Mouse (Mus musculus) embryonic facial prominence, embryonic 10.5 days (tissue): ENCODE measurements around the gene Mrtfb. TPM values are rescaled to one million over a fixed set of nuclear protein-coding genes. Genes with fewer than 3 reads are reported as not detected.

Source experiments
- DNase-seq: peaks from one replicate; pipeline ENCODE4 v3.0.0-alpha.2; 2017; ENCODE audit warnings: low spot score
- H3K27ac ChIP-seq: fragments of 300-500 bp; sonication (generic); replicated peaks from 2 replicates; pipeline ENCODE4 v1.5.1; 2016; ENCODE audit warnings: mild to moderate bottlenecking
- H3K27me3 ChIP-seq: fragments of 300-500 bp; sonication (generic); replicated peaks from 2 replicates; pipeline ENCODE4 v1.6.1; 2016; ENCODE audit warnings: low read depth, mild to moderate bottlenecking; ENCODE audit not compliant: poor library complexity, severe bottlenecking
- H3K36me3 ChIP-seq: fragments of 300-500 bp; sonication (generic); replicated peaks from 2 replicates; pipeline ENCODE4 v1.6.1; 2016; ENCODE audit warnings: mild to moderate bottlenecking, moderate library complexity
- H3K4me1 ChIP-seq: fragments of 300-500 bp; sonication (generic); 2 replicates; pipeline ENCODE4 v1.6.1; 2016
- H3K4me3 ChIP-seq: fragments of 300-500 bp; sonication (generic); 2 replicates; pipeline ENCODE4 v1.5.1; 2016; ENCODE audit warnings: mild to moderate bottlenecking, moderate library complexity
- H3K9me3 ChIP-seq: fragments of 300-500 bp; sonication (generic); 2 replicates; pipeline ENCODE4 v1.6.1; 2016; ENCODE audit warnings: mild to moderate bottlenecking
- WGBS: fragments of 180-500 bp; shearing (Covaris S2); methylation state at CpG from one replicate; pipeline ENCODE4 v1.1.7; 2016; 5-methylcytosine and 5-hydroxymethylcytosine counted together
- polyA plus RNA-seq: library from polyadenylated mRNA; unstranded; fragments of >200 nt; fragmentation: Nextera tagmentation; extraction: Ambion mirVana; gene quantifications from 2 replicates; pipeline ENCODE4 v1.2.1, GENCODE M21; 2016

Gene Mrtfb
- polyA plus RNA-seq, 1 experiment from 2014 or later, result 22.2 TPM

DNA sequence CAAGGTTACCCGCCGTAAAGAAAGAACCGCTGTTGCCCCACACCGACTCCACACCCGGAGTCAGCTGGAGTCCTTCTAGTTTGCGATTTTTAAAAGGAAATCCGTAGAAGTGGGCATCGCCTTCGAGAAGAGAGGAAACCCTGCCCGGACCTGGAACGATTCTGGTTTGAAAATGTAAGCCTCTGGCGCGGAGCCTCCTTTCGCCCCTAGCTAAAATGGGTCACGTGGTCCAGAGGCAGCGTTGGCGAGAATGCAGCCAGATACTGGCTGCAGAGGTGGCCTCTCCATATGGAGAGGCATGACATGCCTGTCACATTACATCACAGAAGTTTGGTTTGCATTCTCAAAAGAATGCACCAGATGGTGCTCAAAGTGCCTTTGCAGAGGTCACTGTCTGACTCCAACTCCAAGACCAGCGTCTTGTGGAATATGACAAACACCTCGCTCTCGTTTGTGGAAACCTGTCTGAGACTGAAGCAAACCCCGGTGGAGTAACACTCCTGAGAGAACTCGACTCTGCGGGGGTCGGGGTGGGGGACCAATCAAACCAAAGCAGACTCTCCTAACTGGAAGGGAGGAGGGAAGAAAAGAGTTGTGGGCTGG, 181.6 kb downstream of the Mrtfb start:
- peaks cover 9% of the 10 kb centered on the region for H3K4me1 ChIP-seq
- H3K9me3 ChIP-seq, result no peaks in the 10 kb centered on the region
- H3K27me3 ChIP-seq, result no peaks in the 10 kb centered on the region
- H3K36me3 ChIP-seq, result no peaks in the 10 kb centered on the region
- peak overlapping the region; percentile 79 for H3K27ac ChIP-seq
- under 1% methylated on average over 24 of the region's 24 CpGs for WGBS
- peak; percentile 77 for DNase-seq
- peak overlapping the region; percentile 72 for H3K4me3 ChIP-seq

DNA sequence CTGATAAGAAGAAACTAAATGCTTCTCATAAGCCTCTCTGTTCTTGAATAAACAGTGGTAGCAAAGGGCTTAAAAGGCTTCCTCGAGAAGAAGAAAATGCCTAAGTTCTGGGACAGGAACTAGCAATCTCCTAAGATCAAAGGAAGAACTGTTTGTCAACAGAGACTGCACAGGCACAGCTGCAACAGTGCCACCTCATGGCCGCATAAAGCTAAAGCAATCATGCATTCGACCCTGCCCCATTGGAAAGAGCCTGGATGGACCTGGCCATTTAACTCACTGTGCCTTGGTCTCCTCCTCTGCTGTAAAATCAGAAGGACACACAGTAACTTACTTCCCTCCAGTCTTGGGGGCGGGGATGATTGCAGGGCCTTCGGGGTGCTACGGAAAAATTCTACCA, 184.2 kb downstream of the Mrtfb start:
- WGBS, result 43% methylated on average over 6 of the region's 6 CpGs

DNA sequence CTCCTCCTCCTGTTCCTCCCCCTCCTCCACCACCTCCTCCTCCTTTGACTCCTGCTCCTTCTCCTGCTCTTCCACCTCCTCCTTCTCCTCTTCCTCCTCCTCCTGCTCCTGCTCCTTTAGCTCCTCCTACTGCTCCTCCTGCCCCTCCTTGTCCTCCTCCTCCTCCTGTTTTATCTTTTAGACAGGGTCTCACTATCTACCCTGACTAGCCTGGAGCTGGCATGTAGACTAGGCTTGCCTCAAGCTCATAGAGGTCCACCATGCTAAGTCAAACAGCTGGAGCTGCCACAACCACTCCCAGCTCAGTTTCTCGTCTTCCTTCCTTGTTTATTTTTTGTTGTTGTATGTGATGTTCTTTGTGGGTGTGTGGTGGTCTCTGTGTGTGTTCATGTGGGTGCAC, 187.5 kb downstream of the Mrtfb start:
- no peak overlapping the region for H3K4me3 ChIP-seq
- DNase-seq, result no peak
- H3K36me3 ChIP-seq, result no peaks in the 10 kb centered on the region
- H3K4me1 ChIP-seq, result peaks cover 24% of the 10 kb centered on the region
- peaks cover 52% of the 10 kb centered on the region for H3K27me3 ChIP-seq
- H3K27ac ChIP-seq, result no peak overlapping the region
- WGBS, result 68% methylated on average over 1 of the region's 1 CpGs
- H3K9me3 ChIP-seq, result no peaks in the 10 kb centered on the region

More for the DNA sequence above, 184.2 kb downstream of the Mrtfb start:
- H3K36me3 ChIP-seq, result no peaks in the 10 kb centered on the region
- H3K4me3 ChIP-seq, result no peak overlapping the region
- no peak overlapping the region for H3K27ac ChIP-seq
- peaks cover 9% of the 10 kb centered on the region for H3K4me1 ChIP-seq
- H3K27me3 ChIP-seq, result peaks cover 20% of the 10 kb centered on the region
- peak; percentile 57 for DNase-seq
- no peaks in the 10 kb centered on the region for H3K9me3 ChIP-seq

DNA sequence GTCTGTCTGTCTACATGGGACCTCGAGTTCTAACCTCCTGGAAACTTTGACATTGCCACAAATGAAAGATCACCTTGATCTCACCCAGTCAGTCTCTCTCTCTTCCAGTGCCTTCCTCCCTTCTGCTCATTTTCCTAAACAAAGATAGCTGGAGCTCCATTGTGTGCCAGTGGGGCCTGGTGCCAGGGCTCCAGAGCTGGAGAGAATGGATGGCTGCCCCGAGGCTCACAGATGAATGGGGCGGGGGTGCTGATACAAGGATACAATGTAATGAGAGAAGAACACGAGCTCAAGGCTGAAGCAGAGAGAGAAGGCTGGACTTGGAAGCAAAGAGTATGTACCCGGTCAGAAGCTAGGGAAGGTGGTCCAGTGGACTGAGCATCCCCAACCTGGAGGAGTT, 189.2 kb downstream of the Mrtfb start:
- DNase-seq, result no peak
- Histone ChIP-seq H3K36me3 (no peaks in the 10 kb centered on the region), H3K27ac (no peak overlapping the region), H3K4me3 (no peak overlapping the region), H3K4me1 (peaks cover 31% of the 10 kb centered on the region), H3K9me3 (no peaks in the 10 kb centered on the region), H3K27me3 (peaks cover 69% of the 10 kb centered on the region)
- 70% methylated on average over 5 of the region's 5 CpGs for WGBS

- no peaks in the 10 kb centered on the region for H3K9me3 ChIP-seq
- no peak overlapping the region for H3K27ac ChIP-seq
- peaks cover 33% of the 10 kb centered on the region for H3K4me1 ChIP-seq
- H3K36me3 ChIP-seq, result no peaks in the 10 kb centered on the region
- 22% methylated on average over 15 of the region's 15 CpGs for WGBS
- H3K4me3 ChIP-seq, result peak overlapping the region; percentile 86
- H3K27me3 ChIP-seq, result peaks cover 80% of the 10 kb centered on the region
- peak; percentile 48 for DNase-seq
Measured at GRCm38 (mm10) chr16:13446488-13446887, 190.2 kb downstream of the Mrtfb start.

DNA sequence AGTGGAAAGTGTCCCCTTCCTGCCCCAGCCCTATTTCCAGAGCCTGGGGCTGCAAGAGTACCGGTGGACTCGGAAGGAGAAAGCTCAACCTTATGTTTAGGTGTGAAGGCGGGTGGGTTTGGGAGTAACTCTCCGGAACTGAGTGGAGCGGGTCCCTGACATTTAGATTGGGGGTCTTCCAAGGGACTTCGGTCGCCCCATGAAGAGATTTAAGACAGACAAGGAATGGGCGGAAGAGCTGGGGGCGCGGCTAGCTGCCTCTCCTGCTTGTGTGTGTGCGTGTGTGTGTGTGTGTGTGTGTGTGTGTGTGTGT, 190.6 kb downstream of the Mrtfb start:
- no peaks in the 10 kb centered on the region for H3K9me3 ChIP-seq
- H3K27ac ChIP-seq, result peak overlapping the region; percentile 83
- WGBS, result 2% methylated on average over 11 of the region's 11 CpGs
- no peaks in the 10 kb centered on the region for H3K36me3 ChIP-seq
- peaks cover 33% of the 10 kb centered on the region for H3K4me1 ChIP-seq
- peaks cover 84% of the 10 kb centered on the region for H3K27me3 ChIP-seq
- peak; percentile 47 for DNase-seq
- peak overlapping the region; percentile 86 for H3K4me3 ChIP-seq

- Histone ChIP-seq H3K4me3 (peak overlapping the region; percentile 86), H3K27ac (peak overlapping the region; percentile 83), H3K4me1 (peaks cover 33% of the 10 kb centered on the region), H3K9me3 (no peaks in the 10 kb centered on the region), H3K27me3 (peaks cover 90% of the 10 kb centered on the region), H3K36me3 (no peaks in the 10 kb centered on the region)
- DNase-seq, result peak; percentile 69
- under 1% methylated on average over 42 of the region's 43 CpGs for WGBS
Measured at GRCm38 (mm10) chr16:13447284-13448050, 191.2 kb downstream of the Mrtfb start.

DNA sequence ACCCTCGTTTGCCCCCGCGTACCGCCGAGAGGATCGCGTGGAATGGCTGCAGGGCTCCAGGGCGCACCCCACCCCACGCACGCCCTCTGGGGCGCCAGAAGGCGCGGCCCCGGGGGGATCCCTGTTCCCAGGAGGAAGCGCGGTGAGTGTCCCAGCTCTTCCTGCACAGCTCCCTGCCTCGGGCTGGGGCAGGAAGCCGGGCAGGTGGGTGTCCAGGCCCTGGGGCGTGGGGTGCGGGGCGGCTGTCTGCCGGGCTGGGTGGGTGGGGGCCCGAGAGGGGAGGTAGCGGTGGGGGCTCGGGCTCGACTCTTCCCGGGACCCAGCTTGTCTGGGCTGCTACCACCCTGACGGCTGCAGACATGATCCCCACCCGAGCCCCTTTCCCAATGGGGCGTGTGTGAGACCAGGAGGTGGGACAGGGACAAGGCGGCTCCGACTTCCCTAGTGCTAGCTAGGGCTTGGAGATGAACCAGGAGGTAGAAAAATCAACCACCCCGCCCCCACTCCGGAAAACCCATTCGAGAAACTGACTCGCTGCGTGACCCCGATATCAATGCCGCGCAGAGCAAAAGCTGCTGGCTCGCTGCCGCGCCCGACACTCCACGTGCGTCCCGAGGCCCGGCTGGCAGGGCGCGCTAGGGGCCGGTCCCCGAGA, 191.9 kb downstream of the Mrtfb start:
- Histone ChIP-seq H3K4me1 (peaks cover 33% of the 10 kb centered on the region), H3K27ac (peak overlapping the region; percentile 83)
- WGBS, result under 1% methylated on average over 52 of the region's 52 CpGs

DNA sequence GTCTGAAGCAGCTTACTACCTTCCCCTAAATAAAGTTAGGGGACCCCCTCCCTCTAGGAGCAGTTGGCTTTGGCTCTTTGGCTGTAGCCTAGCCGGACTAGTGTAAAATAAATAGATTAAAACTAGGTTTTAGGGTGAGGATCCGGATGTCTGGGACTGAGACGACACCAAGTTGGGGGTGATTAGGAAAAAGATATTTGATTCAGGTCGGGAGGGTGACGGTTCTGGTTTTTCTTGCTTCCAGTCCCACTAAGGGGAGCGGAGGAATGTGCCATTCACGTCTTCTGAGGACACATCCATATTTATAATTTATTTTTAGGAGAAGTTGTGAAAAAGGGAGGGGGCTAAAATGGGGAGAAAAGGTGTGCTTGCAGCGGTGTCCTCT, 192.4 kb downstream of the Mrtfb start:
- WGBS, result 8% methylated on average over 8 of the region's 8 CpGs
- Histone ChIP-seq H3K27me3 (peaks cover 98% of the 10 kb centered on the region), H3K27ac (no peak overlapping the region; the same call in 1 of the 2 replicates), H3K36me3 (no peaks in the 10 kb centered on the region), H3K4me3 (peak overlapping the region; percentile 86), H3K9me3 (no peaks in the 10 kb centered on the region), H3K4me1 (peaks cover 37% of the 10 kb centered on the region)
- DNase-seq, result no peak

More for the DNA sequence above, 191.9 kb downstream of the Mrtfb start:
- Histone ChIP-seq H3K9me3 (no peaks in the 10 kb centered on the region), H3K36me3 (no peaks in the 10 kb centered on the region), H3K27me3 (peaks cover 96% of the 10 kb centered on the region), H3K4me3 (peak overlapping the region; percentile 86)
- DNase-seq, result peak; percentile 54

- Histone ChIP-seq H3K4me1 (peaks cover 44% of the 10 kb centered on the region), H3K9me3 (no peaks in the 10 kb centered on the region), H3K36me3 (no peaks in the 10 kb centered on the region), H3K27ac (no peak overlapping the region), H3K27me3 (peaks cover 98% of the 10 kb centered on the region), H3K4me3 (peak overlapping the region; percentile 19; the same call in 1 of the 2 replicates)
- WGBS, result 9% methylated on average over 13 of the region's 13 CpGs
- DNase-seq, result no peak
Measured at GRCm38 (mm10) chr16:13449491-13449890, 193.2 kb downstream of the Mrtfb start.

GRCm38 (mm10) chr16:13450831-13451230, 194.6 kb downstream of the Mrtfb start:
- H3K4me1 ChIP-seq, result peaks cover 44% of the 10 kb centered on the region
- 32% methylated on average over 7 of the region's 7 CpGs for WGBS
- H3K9me3 ChIP-seq, result no peaks in the 10 kb centered on the region
- H3K4me3 ChIP-seq, result no peak overlapping the region
- DNase-seq, result no peak
- no peaks in the 10 kb centered on the region for H3K36me3 ChIP-seq
- peaks cover 96% of the 10 kb centered on the region for H3K27me3 ChIP-seq
- H3K27ac ChIP-seq, result no peak overlapping the region

DNA sequence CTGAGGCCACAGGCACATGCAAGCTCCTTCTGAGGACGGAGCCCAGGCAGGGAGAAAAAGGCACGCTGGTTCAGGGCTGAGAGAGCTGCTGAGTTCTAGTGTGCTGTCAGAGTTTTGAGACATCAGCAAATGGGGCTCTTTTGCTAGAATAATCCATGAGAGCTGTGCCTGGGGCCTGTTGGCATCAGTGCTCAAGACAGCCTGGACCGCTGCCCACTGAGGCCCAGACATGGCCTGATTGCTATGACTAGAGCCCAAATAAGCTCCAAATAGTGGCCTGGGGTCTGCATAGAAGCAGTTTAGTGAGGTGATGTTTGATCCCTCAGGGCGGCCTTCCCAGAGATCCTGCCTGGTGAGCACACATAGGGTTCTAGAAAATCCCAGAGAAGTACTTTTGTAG, 195.7 kb downstream of the Mrtfb start:
- Histone ChIP-seq H3K4me3 (no peak overlapping the region), H3K4me1 (peaks cover 38% of the 10 kb centered on the region), H3K36me3 (no peaks in the 10 kb centered on the region), H3K27ac (no peak overlapping the region), H3K27me3 (peaks cover 91% of the 10 kb centered on the region), H3K9me3 (no peaks in the 10 kb centered on the region)
- DNase-seq, result no peak
- WGBS, result 80% methylated on average over 4 of the region's 4 CpGs

DNA sequence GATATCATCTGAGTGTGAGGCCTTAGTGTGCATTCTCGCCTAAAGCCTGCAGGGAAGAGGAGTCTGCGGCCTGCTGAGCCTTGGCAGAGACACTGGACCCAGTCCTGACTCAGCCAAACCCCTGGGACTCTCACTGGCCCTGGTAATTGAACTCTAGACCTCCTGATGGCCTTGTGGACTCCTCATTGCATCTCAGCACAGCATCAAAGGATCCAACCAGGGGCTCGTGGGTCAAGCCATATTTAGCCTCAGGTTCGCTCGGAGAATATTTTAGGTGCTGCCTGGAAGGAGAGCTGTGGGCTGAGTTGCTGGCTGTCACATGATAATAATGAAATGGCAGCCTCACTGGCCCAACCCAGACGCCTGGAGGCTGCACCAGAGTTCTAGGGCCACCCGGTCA, 196.4 kb downstream of the Mrtfb start:
- H3K27ac ChIP-seq, result no peak overlapping the region
- H3K4me3 ChIP-seq, result no peak overlapping the region
- peaks cover 85% of the 10 kb centered on the region for H3K27me3 ChIP-seq
- H3K4me1 ChIP-seq, result peaks cover 32% of the 10 kb centered on the region
- 79% methylated on average over 7 of the region's 7 CpGs for WGBS
- no peaks in the 10 kb centered on the region for H3K36me3 ChIP-seq
- no peaks in the 10 kb centered on the region for H3K9me3 ChIP-seq
- no peak for DNase-seq
